Mouse (Mus musculus) kidney, adult 2 months (tissue): ENCODE measurements around the gene Ttll6.

Experiments
- CTCF ChIP-seq: fragments of 200-500 bp; conservative IDR thresholded peaks from 2 replicates; pipeline ENCODE4 v1.5.1; 2011; ENCODE audit warnings: low read depth, mild to moderate bottlenecking, control low read depth, low read length, moderate library complexity, mixed read lengths; ENCODE audit not compliant: insufficient read depth, insufficient read length
- POLR2A ChIP-seq: fragments of 200-500 bp; IDR thresholded peaks from one replicate; pipeline ENCODE4 v1.6.1; 2011; ENCODE audit warnings: low read depth, low read length, control low read depth

- TF ChIP-seq CTCF (no peak), POLR2A (no peak)
These were observed 37.3 kb downstream of the Ttll6 start for GRCm38 (mm10) chr11:96170711-96171379.
